Mouse (Mus musculus) frontal cortex, postnatal 14 days (tissue): ENCODE measurements around the gene Tll1.
"Not testable (repeated sequence)": the region's sequence is repeated elsewhere in the genome, so short reads cannot be mapped to it uniquely, and the experiment has no call there.

Experiments
- DNase-seq, 2 experiments: peaks; one replicate each; pipeline ENCODE4 v3.0.0; 2022; ENCODE audit warnings: low spot score in 2 of 2

The Tll1 gene

DNA sequence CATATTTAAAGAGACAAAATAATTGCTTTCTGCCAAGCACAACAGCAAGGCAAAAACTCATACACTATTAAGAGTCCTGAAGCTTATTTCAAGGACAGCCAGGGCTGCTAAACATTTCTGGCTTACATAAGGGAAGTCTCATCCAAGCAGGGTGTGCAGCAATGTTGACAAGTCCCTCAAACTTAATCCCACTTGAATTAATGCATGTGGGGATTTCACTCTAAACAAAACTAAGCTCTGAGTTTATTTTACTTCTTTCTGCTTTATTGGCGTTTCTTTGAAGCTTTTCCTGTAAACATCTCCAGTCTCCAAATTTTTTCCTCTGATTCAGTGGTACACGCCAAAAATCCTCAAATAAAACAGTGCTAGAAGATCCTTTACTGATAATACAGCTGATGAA, 146.2 kb downstream of the Tll1 start:
- no peak for DNase-seq

- no peak for DNase-seq
Observed at GRCm38 (mm10) chr8:64057571-64057970, 148.5 kb downstream of the Tll1 start.

DNA sequence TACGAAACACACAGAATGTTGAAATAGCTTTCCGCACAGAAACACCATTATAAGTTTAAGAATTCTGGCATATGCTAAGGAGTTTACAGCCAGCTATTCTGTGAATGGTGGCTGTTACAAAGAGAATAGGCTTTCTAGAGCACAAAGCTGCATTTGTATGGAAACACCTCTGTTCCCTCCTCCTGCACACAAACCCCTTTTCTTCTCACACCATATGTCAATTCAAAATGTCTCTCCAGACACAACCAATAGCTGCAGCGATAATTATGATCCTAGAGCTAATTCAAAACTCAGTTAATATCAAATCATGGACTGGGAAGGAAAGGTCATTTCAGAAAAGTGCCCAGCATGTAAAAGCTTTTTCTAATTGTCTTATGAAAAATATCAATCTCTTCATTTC, 157.5 kb downstream of the Tll1 start:
- DNase-seq, result no peak

GRCm38 (mm10) chr8:64047963-64048505, 158.0 kb downstream of the Tll1 start:
- DNase-seq, result no peak

- DNase-seq, result no peak
Observed at GRCm38 (mm10) chr8:64041303-64041884, 164.7 kb downstream of the Tll1 start.

GRCm38 (mm10) chr8:64030672-64031385, 175.2 kb downstream of the Tll1 start:
- DNase-seq, result no peak

GRCm38 (mm10) chr8:64030081-64030480, 176.0 kb downstream of the Tll1 start:
- no peak for DNase-seq

- no peak for DNase-seq
Observed at GRCm38 (mm10) chr8:64029525-64029924, 176.5 kb downstream of the Tll1 start.

DNA sequence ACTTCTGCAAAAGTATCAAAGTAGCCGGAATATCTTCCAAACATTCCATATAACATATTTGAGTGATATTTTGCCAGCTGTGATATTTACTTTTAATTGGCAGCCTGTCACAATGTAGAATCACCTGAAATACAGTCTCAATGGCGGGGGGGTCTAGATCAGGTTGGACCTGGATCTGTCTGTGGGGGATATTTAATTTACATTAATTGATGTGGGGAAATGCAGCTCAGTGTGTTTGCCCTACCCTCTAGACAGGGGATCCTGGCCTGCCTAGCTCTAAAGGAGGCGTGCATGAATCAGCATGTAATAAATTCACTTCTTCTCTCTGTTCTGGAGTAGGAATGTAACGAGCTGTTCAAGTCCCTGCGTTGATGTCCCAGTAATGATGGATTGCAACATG, 181.7 kb downstream of the Tll1 start:
- no peak for DNase-seq

DNA sequence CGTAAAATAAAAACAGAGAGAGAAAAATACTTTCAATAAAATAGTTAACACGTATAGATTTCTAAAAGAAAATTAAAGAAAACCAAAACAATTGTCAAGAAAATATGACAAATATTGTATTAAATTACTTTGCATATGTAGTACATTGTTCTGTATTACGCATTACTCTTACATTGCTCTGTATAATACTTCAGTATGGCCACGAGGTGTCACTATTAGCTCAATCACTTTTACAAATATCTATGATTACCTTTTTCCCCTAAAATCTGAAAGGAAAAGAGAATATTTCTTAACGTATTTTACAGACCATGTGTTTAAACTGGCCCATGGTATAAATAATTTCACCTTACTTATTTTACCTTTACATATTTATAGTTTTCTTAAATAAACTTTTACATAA, 182.5 kb downstream of the Tll1 start:
- no peak for DNase-seq

DNA sequence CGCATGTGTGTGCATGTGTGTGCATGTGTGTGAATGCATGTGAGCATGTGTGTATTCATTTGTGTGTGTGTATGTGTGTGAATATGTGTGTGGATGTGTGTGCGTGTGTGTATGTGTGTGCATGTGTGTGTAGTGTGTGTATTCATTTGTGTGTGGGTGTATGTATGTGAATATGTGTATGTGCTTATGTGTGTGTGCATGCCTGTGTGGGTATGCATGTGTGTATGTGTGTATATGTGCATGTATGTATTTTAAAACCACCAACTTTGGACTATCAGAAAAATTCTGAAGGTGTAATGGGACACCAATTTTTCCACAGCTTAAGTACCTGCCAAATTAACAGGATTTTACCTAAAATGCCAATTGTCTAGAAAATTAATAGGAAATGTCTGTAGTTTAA, 183.0 kb downstream of the Tll1 start:
- DNase-seq, result no peak

DNA sequence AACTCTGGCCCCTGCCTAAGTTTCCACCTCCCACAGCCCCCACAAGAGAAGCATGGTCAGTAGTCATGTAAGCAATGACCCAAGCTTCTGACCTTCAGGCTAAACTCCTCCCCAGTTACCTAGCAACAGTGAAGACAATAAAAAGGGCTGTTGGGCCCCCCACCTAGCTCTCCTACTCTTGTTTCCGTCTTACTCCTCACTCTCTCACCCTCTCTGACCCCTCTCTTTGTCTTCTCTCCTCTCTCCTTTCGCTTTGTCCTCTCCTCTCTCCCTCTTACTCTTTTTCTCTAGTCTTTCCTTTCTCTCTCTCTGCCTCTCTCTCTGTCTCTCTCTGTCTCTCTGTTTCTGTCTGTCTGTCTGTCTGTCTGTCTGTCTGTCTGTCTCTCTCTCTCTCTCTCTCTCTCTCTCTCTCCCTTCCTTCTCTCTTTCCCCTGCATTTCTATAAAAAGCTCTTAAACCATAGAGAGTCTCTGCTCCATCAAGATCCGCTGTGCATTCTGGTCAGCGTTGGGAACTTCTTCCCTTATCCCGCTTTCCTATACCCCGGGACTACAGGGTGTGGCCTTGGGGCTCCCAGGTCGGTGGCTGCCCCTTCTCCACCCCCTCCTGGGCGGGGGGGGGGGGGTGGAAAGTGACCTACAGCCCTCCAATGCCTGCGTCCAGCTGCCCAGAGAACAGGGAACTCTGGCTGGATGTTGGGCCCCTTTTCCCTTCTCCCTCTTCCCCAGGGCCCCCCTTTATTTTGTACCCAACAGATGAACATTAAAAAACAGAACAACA, 235.3 kb downstream of the Tll1 start:
- DNase-seq, result not testable (repeated sequence)
